Mouse (Mus musculus) lung, postnatal 4 days (tissue): Measurements from ENCODE around the gene Kctd20.

Source experiments
- DNase-seq, 2 experiments: peaks; one replicate each; pipeline ENCODE4 v3.0.0; 2021

Gene Kctd20

DNA sequence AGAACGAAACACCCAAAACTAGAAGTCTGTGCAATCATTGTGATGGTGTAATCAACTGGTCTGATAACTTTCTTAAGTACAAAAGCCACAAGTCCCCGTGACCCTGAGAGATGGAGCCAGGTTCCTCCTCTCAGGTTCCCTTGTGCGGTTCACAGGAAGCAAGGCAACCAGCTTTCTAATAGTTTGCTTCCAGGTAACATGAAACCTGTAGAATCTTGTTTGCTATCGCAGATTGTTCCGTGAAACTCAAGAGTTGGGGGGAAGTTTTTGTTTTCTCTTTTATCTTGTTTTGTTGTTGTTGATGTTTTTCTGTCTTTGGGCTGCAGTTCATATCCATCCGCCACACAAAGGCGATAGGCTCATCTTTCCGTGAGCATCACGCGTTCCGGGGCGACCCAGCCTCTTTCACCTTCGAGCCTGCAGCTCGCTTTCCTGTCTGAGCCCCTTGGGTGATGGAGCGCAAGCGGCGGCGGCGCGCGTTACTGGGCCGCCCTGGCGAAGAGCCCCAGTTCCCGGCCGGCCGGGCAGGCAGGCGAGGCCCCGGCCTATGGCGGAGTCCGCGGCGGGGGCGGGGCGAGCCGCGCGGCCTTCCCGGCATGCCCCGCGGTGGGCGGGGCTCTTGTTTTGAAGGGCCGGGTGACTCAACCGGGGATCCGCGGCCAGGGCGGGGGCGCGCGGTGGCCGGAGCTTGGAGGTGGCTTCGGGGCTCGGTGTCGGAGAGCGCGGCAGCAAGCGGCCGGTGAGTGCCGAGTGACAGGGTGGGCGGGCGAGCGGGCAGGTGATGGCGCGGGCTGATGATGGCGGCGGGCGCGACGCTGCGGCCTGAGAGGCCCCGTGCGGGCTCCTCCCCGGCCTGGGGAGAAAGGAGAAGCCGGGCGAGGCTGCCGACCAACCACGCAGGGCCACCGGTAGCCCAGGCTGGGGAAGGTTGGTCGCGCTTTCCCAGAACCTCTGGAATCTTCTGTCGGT lies at the start of gene Kctd20:
Gene Kctd20 (plus strand): TSS at position 120 of the 969 bp plus-strand sequence.
- DNase-seq: peak; percentile 95 to 96

DNA sequence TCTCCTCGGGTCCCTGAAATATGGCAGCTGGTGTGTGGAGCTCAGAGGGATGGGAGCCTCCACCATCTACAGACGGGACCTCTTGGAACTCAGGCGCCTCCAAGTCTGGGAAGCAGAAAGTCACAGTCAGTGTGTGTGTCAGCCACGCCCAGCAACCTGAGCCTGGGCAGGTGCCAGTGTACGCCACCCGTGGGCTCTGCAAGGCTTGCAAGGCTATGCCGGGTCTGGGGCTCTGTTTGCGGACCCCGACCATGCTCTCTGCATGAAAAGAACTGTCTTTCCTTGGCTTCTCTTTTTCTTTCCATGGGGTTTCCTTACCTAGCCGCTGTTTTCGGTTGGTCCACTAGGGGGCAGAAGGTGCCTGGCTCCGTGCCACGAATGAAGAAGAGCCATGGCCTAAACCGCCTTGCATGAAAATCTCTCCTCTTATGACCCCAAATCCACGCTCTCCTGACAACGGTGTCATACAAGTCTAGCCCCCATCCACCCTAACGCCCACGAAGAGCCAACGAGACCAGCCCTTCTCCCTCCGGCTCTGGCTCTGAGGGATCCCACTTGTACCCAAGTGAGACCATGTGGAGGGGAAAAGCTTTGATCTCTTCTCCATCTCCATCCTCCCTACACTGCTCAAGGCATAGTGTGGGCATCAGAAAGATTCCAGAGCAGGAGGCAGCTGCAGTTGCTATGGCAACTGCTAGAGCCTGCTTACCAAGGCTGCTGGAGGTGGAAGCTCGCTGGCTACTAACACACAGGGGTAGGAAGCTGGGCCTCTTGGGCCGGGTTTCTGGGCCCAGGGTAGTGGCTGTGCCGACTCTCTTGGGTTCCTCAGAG lies 47.0 kb upstream of the Kctd20 start:
- peak; percentile 54 to 78 for DNase-seq

DNA sequence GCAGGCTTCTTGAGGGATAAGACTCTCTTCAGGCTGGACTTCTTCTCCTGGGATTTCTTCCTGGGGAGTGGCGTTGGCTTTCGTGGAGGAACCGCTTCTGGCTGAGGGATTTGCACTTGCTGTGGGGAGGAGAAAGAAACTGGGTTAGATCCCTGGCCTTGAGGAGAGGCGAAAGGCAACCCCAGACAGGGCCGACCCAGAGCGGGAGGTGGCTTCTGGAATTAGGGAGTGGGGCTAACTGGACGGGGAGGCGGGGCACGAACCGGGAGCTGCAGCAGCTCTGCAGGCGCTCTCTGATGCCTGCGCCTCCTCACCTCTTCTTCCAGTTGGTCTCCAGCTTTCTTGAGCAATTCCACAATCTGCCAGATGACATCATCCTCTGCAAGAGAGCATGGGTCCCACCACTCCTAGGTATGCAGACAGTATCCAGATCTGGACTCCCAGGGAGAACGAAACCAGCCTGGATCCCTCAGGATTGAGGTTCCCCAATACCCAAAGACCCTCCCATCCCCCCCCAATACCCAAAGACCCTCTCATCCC lies 46.3 kb upstream of the Kctd20 start:
- DNase-seq: no peak

DNA sequence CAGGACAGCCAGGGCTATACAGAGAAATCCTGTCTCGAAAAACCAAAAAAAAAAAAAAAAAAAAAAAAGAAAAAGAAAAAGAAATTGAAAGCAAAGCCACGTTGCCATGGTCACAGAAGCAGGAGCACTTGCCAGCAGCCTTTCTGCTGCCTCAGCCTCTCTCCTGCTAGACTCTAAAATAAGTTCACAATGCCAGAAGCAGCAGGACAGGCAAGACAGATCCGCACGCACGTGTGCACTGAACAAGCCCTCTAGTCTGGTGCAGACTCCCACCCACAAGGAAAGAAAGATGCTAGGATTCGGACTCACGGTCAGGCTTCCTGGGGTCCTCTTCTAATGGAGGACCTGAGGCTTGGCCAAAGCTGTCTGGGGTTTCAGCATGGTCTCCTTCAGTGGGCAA lies 43.8 kb upstream of the Kctd20 start:
- DNase-seq: no peak

DNA sequence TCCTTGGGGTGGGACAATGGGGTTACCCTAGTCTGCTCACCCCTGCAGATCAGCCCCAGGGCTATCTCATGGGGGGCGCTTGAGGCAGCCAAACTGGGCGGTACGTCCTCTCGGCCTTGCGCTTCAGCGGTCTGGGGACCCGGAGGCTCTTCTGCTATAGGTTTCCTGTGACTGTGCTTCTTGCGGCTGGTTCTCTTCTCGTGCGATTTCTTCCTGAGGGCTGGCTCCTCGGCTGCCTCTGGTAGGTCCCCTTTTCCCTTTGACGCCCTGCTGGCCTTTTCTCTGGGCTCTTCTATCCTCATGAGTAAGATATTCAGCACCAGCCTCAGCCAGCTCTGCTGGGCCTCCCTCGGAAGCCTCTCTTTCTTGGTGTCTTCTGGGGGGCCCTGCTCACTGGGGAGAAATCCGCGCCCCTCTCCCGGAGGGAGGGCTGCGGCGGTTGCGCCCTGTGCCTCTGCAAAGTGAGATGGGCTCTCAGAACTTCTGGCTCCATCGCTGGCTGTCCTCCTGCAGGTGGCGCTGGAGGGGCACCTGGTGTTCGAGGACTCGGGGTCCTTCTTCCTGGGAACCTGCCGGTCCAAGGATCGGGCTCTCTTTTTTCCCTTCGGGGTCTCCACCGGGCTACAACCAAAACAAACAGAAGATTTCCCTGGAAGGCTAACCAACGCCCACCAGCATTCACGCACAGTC lies 42.4 kb upstream of the Kctd20 start:
- DNase-seq: peak; percentile 61 to 76

DNA sequence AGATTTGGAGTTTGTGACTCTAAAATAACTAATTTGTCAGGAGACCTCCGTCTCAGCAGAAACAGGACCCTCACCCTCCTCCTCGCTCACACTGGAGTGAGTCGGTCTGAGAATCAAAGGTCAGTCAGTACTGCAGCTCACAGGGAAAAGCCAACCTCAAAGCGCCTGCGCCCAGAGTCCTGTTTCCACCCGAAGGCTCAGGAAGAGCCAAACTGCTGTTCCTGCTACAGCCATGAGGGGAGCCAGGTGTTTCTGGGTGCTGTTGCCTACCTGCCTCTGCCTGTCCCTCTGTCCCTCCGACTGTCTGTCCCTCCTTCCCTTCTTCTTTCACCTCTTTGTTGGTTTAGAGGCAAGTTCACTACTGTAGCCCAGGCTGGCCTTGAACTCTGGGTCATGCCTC lies 41.6 kb upstream of the Kctd20 start:
- no peak for DNase-seq

DNA sequence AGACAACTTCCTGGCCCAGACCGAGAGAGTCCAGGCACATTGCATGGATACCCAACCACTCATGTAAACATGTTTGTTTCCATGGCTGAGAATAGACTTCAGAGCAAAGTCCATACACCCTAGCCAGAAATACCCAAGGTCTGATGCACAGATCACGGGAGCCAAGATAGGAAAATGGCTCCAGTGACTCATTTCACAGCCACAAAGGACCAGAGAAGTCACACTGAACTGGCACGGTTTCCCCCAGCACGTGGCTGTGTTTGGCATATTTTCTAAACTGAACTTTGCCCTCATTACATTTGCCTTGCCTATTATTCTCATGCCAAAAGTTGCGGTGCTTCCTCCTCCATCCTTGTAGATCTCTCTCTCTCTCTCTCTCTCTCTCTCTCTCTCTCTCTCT lies 38.5 kb upstream of the Kctd20 start:
- peak in 1 of 2 experiments; percentile 45 for DNase-seq

DNA sequence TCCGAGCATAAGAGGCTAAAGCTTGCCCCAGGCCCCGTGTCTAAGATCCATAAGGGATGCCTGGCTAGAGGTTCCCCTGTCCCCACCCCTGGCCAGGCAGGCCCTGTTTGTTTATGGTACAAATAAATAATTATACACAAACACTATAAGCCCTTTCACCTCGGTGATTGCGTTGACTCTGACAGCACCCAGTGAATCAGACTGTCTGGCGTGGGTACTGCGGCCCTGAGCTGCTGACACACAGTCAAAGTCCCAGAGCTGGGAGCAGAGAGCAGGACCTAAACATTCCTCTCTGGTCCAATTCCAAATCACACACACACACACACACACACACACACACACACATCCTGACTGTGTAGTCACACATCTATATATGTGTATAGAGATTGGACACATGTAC lies 37.8 kb upstream of the Kctd20 start:
- peak in 1 of 2 experiments; percentile 59 for DNase-seq

DNA sequence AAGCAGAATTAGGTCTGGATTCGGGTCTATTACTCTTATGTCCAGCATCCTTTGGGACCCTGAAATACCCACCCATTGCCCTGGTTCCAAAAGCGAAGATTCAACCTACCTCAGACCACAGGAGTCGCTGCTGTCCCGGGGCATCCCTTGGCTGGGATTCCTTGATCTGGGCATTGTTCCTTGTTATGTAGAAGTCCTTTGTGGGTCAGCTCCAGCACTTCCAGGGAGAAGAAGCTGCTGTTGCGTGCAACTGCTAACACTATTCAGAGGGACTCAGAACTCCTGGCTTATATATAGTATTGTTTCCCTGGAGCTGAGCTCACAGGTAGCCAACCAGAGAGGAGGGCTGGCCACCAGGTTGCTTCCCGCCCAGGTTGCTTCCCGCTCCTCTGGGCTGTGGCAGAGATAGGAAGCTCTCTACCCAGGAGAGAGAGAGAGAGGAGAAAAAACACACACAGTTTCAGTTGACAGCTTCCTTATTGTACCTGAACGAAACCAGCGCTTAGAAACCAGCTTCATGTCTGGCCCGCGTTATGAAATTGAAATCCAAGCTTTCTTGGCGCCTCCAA lies 36.6 kb upstream of the Kctd20 start, which contains the start of gene 4930539E08Rik:
Gene 4930539E08Rik (minus strand): TSS at position 265 of the 569 bp plus-strand sequence.
- DNase-seq: peak in 1 of 2 experiments; percentile 12

DNA sequence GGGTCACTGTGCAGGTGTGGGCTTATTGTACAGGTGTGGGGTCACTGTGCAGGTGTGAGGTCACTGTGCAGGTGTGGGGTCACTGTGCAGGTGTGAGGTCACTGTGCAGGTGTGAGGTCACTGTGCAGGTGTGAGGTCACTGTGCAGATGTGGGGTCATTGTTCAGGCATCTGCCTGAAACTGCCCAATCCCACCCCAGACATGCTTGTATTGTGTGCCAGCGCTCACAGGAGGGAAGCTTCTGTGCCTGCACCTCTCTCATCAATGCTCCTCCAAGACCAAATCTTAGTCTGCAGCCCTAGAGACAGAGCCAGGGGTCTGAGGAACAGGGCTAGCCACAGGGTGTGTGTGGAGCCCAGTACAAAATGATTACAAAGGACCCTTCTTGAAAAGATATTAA lies 35.2 kb upstream of the Kctd20 start:
- DNase-seq: no peak

DNA sequence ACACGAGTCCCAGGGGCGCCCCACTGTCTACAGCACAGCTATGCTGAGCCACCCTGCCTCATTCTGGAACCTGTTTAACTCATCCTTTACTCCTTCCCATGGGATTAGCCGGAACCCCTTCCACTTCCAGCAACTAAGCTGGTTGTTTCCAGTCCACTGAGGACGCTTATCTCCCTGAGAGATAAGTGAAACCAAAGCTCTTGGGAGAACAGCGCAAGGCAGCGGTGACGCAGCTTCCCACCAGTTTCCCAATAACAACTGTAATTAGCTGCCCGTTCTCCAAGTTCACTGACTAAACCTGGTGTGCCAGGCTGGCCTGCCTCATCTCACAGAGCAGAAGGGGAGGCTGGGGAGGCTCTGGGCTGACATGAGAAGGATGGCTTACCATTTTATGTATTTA lies 30.7 kb upstream of the Kctd20 start:
- DNase-seq: no peak

DNA sequence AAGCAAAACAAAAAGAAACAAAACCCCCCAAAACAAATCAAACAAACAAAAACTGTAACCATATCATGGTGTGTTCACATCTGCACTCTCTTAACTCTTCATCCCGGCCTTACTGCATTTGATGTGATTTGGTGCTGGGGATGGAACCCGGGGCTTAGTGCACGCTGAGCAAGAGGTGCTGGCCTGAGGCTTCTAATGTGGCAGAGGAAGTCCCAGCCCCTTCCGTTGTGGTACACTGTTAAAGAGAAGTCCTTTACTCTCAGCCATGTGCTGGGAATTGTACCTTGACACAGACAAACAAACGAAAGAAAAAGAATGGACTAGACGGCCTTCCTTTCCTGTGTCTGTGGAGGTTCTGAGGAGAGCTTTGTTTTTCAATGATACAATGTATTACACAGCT lies 29.7 kb upstream of the Kctd20 start:
- DNase-seq: no peak

DNA sequence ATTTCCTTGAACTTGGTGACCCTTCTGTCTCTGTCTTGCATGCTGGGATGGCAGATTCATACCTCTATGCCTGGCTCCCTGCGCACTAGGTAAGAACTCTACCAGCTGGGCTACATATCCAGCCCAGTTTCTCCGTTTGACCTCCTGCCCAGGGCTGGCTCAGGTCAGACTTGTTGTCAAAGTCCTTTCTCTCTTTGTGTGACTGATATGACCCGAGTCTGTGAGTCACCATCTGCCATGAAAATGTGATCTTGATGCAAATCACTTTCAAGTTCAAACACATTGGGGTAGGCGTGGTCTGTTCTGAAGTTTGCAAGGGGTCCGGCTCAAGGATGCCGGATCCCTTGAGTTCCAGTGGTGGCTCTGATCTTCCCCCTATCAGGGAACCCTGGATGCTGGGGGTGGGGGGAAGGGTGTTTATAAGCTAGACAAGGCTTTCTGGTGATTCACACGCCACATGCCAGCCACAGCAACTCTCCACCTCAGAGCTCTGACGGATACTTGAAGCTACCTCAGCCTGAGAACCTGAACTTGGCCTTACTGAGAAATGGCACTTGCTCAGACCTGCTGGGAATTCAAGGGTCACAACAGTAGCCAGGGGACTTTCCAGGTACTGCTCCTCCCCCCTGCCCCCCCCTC lies 26.7 kb upstream of the Kctd20 start:
- DNase-seq: no peak

DNA sequence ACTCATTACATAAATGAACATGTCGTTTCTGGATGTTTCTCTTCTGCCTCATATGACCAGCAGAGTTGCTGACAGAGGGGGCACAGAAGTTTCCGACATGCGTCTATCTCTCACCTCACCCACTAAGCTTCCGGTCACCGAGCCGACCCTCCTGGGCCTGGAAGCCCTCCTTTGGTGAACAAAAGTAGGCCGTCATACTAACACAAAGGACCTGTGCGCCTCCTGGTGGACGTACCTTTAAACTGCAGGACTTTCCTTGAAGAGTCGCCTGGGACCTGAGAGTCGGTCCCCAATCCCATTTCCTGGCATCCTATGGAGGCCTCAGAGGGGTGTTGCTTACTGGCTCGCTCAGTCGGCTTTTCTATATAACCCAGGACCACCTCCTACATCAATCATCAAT lies 25.4 kb upstream of the Kctd20 start:
- peak; percentile 77 to 85 for DNase-seq

DNA sequence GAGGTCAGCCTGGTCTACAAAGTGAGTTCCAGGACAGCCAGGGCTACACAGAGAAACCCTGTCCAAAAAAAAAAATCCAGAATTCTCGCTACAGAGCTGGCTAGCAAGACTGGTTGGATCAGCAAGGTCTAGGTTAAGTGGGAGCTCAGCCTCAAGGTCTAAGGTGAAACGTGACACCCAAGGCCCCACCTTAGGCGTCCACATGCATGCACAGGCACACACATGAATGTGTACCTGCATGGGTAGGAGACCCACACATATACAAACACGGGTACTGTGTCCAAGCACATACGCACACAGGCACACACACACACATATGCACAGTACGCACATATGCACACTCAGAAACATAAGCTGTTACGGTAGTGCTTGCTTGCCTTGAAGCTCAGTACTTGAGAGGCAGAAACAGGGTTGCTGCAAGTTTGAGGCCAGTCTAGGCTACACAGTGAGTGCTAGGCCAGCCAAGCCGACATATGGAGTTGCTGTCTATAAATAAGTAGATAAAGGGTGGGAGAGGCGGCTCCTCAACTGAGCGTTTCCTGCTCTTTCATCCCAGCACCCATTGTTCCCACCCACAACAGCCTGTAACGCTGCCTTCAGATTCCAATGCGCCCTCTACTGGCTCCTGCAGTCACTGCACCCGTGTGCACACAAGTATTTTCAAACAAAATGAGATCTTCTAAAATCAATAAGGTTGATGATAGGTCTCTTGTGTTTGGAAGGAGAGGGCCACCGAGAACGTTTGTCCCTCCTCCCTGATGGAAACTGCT lies 24.7 kb upstream of the Kctd20 start:
- peak; percentile 59 to 71 for DNase-seq

DNA sequence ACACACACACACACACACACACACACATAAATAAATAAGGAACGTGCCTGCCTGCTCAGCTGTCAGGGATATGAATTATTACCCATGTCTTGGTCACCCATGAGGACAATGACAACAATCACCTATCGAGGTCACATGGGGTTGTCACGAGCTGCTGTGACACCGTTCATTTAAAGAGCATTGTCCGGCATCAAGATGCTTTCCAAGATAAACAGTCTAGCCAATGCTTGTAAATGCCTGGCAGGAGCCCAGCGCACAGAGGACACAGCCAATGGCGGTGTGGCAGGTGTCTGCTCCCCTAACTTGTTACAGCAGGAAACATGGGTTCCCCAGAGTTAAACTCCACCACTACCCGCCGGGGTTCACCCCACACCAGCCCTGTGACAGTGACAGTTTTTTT lies 23.7 kb upstream of the Kctd20 start:
- DNase-seq: peak in 1 of 2 experiments; percentile 38

DNA sequence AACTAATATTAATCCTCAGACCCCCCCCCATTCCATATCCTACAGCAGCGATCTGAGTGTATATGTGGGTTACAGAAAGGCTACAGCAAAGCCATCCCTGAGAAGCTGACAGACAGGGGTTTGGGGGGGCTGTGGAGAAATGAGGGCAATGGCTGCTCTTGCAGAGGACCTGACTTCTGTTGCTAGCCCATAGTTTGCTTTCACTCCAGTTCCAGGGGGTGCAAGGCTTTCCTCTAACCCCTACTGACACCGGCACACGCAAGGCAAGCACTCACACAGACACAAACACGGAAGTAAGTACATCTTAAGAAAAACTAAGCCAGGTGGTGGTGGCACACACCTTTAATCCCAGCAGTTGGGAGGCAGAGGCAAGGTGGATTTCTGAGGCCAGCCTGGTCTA lies 22.4 kb upstream of the Kctd20 start:
- DNase-seq: peak in 1 of 2 experiments; percentile 9

DNA sequence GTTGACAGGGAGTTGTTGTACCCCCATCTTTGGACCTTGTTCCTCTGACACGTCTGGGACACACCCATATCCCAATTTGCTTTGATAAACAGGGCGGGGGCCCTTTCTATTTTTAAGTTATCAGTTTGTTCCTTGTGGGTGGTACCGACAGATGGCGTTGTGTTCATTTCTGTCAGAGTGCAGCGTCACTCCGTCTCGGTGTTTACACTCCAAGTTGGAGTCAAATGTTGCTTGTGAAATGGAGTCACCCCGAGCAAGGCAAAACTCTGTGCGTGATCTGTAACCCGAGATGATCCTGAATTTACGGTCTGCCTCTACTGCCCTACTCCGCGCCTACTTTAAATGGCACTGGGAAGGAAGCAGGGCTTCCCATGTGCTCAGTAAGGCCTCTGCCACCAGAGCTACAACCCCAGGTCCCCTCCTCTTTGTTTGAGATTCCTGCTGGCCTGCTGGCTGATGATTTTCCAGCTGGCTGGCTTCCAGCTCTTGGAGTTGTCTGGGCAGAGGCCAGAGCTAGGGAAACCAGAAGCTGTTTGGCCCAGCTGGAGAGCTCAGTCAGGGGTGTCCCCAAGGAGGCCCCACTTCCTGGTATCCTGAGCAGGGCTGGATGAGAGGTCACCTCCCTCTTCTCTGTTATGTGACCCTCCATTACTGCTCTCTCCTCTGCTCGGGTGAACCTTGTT lies 21.2 kb upstream of the Kctd20 start:
- DNase-seq: peak; percentile 96 to 97

DNA sequence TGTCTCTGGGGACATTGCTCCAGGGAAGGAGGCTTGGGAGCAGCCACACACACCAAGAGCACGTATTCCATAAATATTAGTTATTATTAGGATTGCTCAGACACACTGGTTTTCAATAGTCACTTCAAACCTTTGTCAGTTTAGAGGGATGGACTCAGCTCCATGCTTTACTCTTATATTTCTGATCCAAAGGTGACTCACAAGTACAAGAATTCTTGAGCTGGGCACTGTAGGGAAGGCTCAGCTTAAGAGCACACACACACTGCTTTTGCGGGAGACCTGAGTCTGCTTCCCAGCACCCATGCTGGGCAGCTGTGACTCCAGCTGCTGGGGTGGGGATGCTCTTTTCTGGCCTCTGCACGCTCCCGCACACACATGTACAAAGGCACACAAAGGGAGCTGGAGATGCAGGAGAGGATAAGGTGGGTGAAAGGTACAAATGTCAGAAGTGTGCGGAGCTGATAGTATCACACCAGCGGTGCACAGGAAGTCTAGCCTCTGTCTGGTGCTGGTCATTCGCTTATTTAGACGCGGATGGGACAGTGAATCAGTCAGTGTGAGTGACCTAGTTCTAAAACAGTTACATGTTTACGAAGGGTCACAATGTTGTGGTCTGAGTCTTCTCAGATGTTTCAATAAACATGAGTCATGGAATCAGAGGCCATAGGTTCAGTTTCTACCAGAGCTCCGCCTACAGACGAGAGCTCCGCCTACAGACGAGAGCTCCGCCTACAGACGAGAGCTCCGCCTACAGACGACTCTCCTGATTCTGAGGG lies 20.1 kb upstream of the Kctd20 start:
- peak in 1 of 2 experiments; percentile 16 for DNase-seq
